ENCODE assay signal across 9 mouse cellular contexts in the genomic region with DNA sequence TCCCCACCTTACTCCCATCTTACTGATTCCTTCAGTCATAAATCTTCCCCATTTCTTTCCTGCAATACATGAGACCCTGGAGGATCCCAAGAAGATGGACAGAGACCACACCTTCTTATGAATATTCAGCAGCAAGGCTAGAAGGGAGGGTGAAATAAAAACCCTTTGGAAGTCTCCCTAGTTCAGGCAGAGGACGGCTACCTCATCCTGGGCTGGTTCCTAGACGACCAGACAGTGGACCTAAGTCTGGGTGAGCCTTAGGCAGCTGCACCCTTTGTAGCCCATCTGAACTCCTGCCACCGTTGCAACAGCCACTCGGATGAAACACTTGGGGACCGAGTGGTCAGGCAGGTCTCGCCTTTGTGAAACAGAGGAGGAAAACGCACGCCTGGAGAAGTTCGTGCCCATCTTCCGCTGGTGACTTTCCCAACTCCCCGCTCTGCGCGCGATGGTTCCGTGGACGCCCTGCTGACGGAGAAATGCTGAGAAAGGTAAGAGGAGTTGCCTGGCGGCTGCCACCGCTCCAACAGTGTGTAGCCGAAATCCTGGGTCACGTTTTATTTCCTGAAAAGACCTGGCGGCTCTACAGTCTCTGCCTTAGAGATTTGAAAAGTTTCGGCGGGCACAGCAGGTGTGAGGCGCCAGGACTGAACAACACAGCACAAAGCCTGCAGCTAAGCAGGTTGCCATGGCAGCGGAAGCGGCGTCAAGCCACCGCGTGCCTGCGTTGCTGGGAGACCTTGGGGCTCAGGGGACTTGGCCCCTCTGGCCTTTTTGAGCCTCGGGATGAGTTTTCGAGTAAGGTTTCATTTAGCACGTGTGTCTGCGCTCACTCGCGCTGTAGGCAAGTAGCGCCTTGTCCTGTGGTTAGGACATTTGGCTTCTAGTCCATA.
A peak's percentile ranks its signal among the peaks of the same experiment; 100 is the strongest.
DNase-seq lines count a peak whose midpoint lies in the region; ATAC-seq and TF ChIP-seq lines count a peak whose summit lies in the region.
"Had no signal": no experiment of that assay in that cellular context is flagged by ENCODE, and none has a peak within 500 bp of the region (broad histone marks: within the 10 kb centered on the region; RNA-seq: fewer than 3 reads in every experiment).

No protein-coding gene starts in this region.

- no peak for TF ChIP-seq POLR2A in limb, embryonic 14.5 days (IDR thresholded peaks at IDR 0.05; ENCODE audit: borderline replicate concordance, extremely low read depth, insufficient read depth, insufficient read length)

- no peak for DNase-seq in cerebellum, adult 11 months
- peak; percentile 21 to 23 for DNase-seq in cerebellum, postnatal 36 days
- peak; percentile 65 for DNase-seq in limb, embryonic 14.5 days (ENCODE audit: low spot score)
- peak; percentile 91 for DNase-seq in midbrain, embryonic 14.5 days
- peak; percentile 25 to 45 for DNase-seq in spleen, postnatal 36 days (ENCODE audit: low spot score in 2 of 2)

- H3K9me3 ChIP-seq in kidney, embryonic 14.5 days (ENCODE audit: control insufficient read depth, low read length), result no peaks in the 10 kb centered on the region
- H3K9me3 ChIP-seq in limb, embryonic 14.5 days (ENCODE audit: control insufficient read depth, low read length), result no peaks in the 10 kb centered on the region
- peaks cover 5% of the 10 kb centered on the region; the same call in 1 of the 2 replicates for H3K9me3 ChIP-seq in midbrain, embryonic 14.5 days (ENCODE audit: control insufficient read depth, low read length)

- no peaks in the 10 kb centered on the region for H3K36me3 ChIP-seq in kidney, embryonic 14.5 days (ENCODE audit: control insufficient read depth, insufficient read depth, low read length)
- no peaks in the 10 kb centered on the region for H3K36me3 ChIP-seq in limb, embryonic 14.5 days (ENCODE audit: control insufficient read depth, insufficient read depth, low read length)
- H3K36me3 ChIP-seq in midbrain, embryonic 14.5 days (ENCODE audit: control insufficient read depth, insufficient read depth, low read length), result no peaks in the 10 kb centered on the region

- ATAC-seq in cerebellum, adult (ENCODE audit: insufficient number of reproducible peaks, low FRiP score, low TSS enrichment), result 0 out of 2 replicates have a peak, but pooled peaks have one; percentile 40
- peak; percentile 88 for ATAC-seq in granulocyte monocyte progenitor cell, adult 5-6 weeks (replicated peaks; ENCODE audit: poor library complexity, severe bottlenecking)
- peak; percentile 70 for ATAC-seq in kidney, embryonic 14.5 days (ENCODE audit: low FRiP score, low TSS enrichment)
- ATAC-seq in limb, embryonic 14.5 days (ENCODE audit: low FRiP score, low read depth), result peak; percentile 84
- peak; percentile 86 for ATAC-seq in midbrain, embryonic 14.5 days (ENCODE audit: low FRiP score, low TSS enrichment)

- WGBS in kidney, embryonic 14.5 days, result under 1% methylated on average over 38 of the region's 38 CpGs
- under 1% methylated on average over 38 of the region's 38 CpGs for WGBS in limb, embryonic 14.5 days
- under 1% methylated on average over 38 of the region's 38 CpGs for WGBS in midbrain, embryonic 14.5 days

- H3K4me3 ChIP-seq in kidney, embryonic 14.5 days (ENCODE audit: low read length), result peak overlapping the region; percentile 41
- H3K4me3 ChIP-seq in limb, embryonic 14.5 days (replicated peaks; ENCODE audit: low read length), result peak overlapping the region; percentile 38
- peak overlapping the region; percentile 37 for H3K4me3 ChIP-seq in midbrain, embryonic 14.5 days (replicated peaks; ENCODE audit: low read depth, low read length)
- H3K4me3 ChIP-seq: myocyte had no signal

- peaks cover 11% of the 10 kb centered on the region for H3K27me3 ChIP-seq in kidney, embryonic 14.5 days (ENCODE audit: control insufficient read depth, insufficient read depth, low read length)
- no peaks in the 10 kb centered on the region for H3K27me3 ChIP-seq in limb, embryonic 14.5 days (ENCODE audit: control insufficient read depth, insufficient read depth, low read length)
- peaks cover 4% of the 10 kb centered on the region; the same call in 1 of the 2 replicates for H3K27me3 ChIP-seq in midbrain, embryonic 14.5 days (ENCODE audit: control insufficient read depth, insufficient read depth, low read length)

- peak overlapping the region; percentile 85 for H3K4me2 ChIP-seq in kidney, embryonic 14.5 days (replicated peaks; ENCODE audit: low read depth, low read length)
- peak overlapping the region; percentile 83 for H3K4me2 ChIP-seq in limb, embryonic 14.5 days (replicated peaks; ENCODE audit: low read depth, low read length, severe bottlenecking)
- H3K4me2 ChIP-seq in midbrain, embryonic 14.5 days (ENCODE audit: low read length), result peak overlapping the region; percentile 85

- H3K9ac ChIP-seq in kidney, embryonic 14.5 days (ENCODE audit: low read depth, low read length), result peak overlapping the region; percentile 20; the same call in 1 of the 2 replicates
- peak overlapping the region; percentile 38; the same call in 1 of the 2 replicates for H3K9ac ChIP-seq in limb, embryonic 14.5 days (ENCODE audit: low read depth, low read length, severe bottlenecking)
- peak overlapping the region; percentile 34; the same call in 1 of the 2 replicates for H3K9ac ChIP-seq in midbrain, embryonic 14.5 days (replicated peaks; ENCODE audit: low read length)

- H3K4me1 ChIP-seq in kidney, embryonic 14.5 days (ENCODE audit: control insufficient read depth, insufficient read depth, low read length), result peaks cover 9% of the 10 kb centered on the region
- peaks cover 14% of the 10 kb centered on the region for H3K4me1 ChIP-seq in limb, embryonic 14.5 days (ENCODE audit: control insufficient read depth, insufficient read depth, low read length)
- H3K4me1 ChIP-seq in midbrain, embryonic 14.5 days (ENCODE audit: control insufficient read depth, insufficient read depth, low read length), result peaks cover 13% of the 10 kb centered on the region

- no peak overlapping the region for H3K27ac ChIP-seq in kidney, embryonic 14.5 days (ENCODE audit: low read depth, low read length)
- H3K27ac ChIP-seq in limb, embryonic 14.5 days (replicated peaks; ENCODE audit: low read depth, low read length), result no peak overlapping the region
- peak overlapping the region; percentile 60; the same call in 1 of the 2 replicates for H3K27ac ChIP-seq in midbrain, embryonic 14.5 days (replicated peaks; ENCODE audit: low read depth, low read length)
